Mouse (Mus musculus) embryo, embryonic 9.5 days (tissue): Measurements from ENCODE around the gene Slc17a5.

Source experiments
- DNase-seq: peaks from one replicate; pipeline ENCODE4 v3.0.0-alpha.2; 2017; ENCODE audit errors: extremely low spot score

Gene Slc17a5

GRCm38 (mm10) chr9:78587914-78588313 lies at the start of gene Slc17a5:
Slc17a5 (minus strand) TSS chr9:78588041.
- peak; percentile 98 for DNase-seq

- no peak for DNase-seq
Observed at GRCm38 (mm10) chr9:78633976-78634375, 46.1 kb upstream of the Slc17a5 start.

GRCm38 (mm10) chr9:78631755-78632434 lies 44.1 kb upstream of the Slc17a5 start:
- DNase-seq: no peak

- DNase-seq: peak; percentile 14
Observed at GRCm38 (mm10) chr9:78629991-78630390, 42.1 kb upstream of the Slc17a5 start.

GRCm38 (mm10) chr9:78623301-78623747 lies 35.5 kb upstream of the Slc17a5 start:
- DNase-seq: no peak

- DNase-seq: no peak
Observed at GRCm38 (mm10) chr9:78619285-78619684, 31.4 kb upstream of the Slc17a5 start.

- peak; percentile 79 for DNase-seq
Observed at GRCm38 (mm10) chr9:78615401-78616021, 27.7 kb upstream of the Slc17a5 start, which contains the start of gene Cd109. Cd109 (plus strand) TSS chr9:78615546.

GRCm38 (mm10) chr9:78614201-78614600 lies 26.4 kb upstream of the Slc17a5 start:
- no peak for DNase-seq

- DNase-seq: no peak
Observed at GRCm38 (mm10) chr9:78601046-78601730, 13.3 kb upstream of the Slc17a5 start.

- DNase-seq: no peak
Observed at GRCm38 (mm10) chr9:78599927-78600326, 12.1 kb upstream of the Slc17a5 start.

- peak; percentile 36 for DNase-seq
Observed at GRCm38 (mm10) chr9:78596834-78597233, 9.0 kb upstream of the Slc17a5 start.

- no peak for DNase-seq
Observed at GRCm38 (mm10) chr9:78595769-78596555, 8.1 kb upstream of the Slc17a5 start.

GRCm38 (mm10) chr9:78595257-78595656 lies 7.4 kb upstream of the Slc17a5 start:
- no peak for DNase-seq

GRCm38 (mm10) chr9:78590471-78590870 lies 2.6 kb upstream of the Slc17a5 start:
- DNase-seq: no peak

- no peak for DNase-seq
Observed at GRCm38 (mm10) chr9:78588411-78589033, 681 bp upstream of the Slc17a5 start.

- DNase-seq: no peak
Observed at GRCm38 (mm10) chr9:78587218-78587883, 490 bp downstream of the Slc17a5 start.

GRCm38 (mm10) chr9:78579644-78580396 lies 8.0 kb downstream of the Slc17a5 start:
- no peak for DNase-seq

- no peak for DNase-seq
Observed at GRCm38 (mm10) chr9:78578824-78579223, 9.0 kb downstream of the Slc17a5 start.

- no peak for DNase-seq
Observed at GRCm38 (mm10) chr9:78576466-78576865, 11.4 kb downstream of the Slc17a5 start.

- DNase-seq: no peak
Observed at GRCm38 (mm10) chr9:78569934-78570333, 17.9 kb downstream of the Slc17a5 start.
